ENCODE assay signal across 8 mouse cellular contexts in the genomic region with DNA sequence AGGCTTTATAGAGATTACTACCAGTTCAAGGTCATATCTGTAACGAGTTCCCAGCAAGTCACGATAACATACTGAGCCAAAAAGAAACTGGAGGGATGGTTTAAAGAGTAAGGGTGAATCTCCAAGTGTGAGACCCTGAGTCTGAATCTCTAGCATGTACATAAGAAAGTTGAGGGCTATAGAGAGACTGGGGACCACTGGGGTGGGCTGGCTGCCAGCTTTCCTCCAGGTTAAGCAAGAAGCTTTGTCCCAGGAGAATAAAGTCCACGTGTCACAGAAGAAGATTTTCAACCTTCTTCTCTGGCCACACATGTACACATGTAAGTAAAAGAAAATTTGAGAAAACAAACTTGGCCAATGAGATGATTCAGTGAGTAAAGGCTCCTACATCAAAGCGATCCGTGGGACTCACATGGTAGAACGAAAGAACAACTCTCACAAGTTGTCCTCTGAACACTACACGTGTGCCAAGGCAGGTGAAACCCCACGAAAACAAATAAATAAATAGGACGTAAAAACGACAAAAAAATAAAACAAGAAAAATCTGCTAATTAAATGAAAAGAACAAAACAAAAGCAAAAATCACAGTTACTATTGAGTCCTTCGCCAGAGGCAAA. TPM values are rescaled to one million over a fixed set of nuclear protein-coding genes. Genes with fewer than 3 reads are reported as not detected.
DNase-seq lines count a peak whose midpoint lies in the region; ATAC-seq and TF ChIP-seq lines count a peak whose summit lies in the region.

No protein-coding gene starts in this region.

- peak; percentile 12 for DNase-seq in kidney, adult 11 months
- no peak for DNase-seq in kidney, adult 9 months
- peak; percentile 23 to 49 for DNase-seq in cerebellum, adult 18-20 months
- DNase-seq in liver, embryonic 11.5 days (ENCODE audit: low spot score), result no peak
- DNase-seq in thymus, adult 2 months, result no peak
- no peak for DNase-seq in gastrocnemius, adult 8-10 months (ENCODE audit: low spot score in 2 of 2)

- ATAC-seq in heart, embryonic 16.5 days (replicated peaks; ENCODE audit: extremely low read depth, insufficient read depth, low FRiP score), result no peak
- ATAC-seq in liver, embryonic 11.5 days (replicated peaks; ENCODE audit: low FRiP score), result no peak
- no peak for ATAC-seq in megakaryocyte progenitor cell, adult 5-6 weeks (replicated peaks; ENCODE audit: poor library complexity)

- H3K36me3 ChIP-seq in heart, embryonic 16.5 days (ENCODE audit: control insufficient read depth, insufficient read depth), result no peaks in the 10 kb centered on the region
- H3K36me3 ChIP-seq in liver, embryonic 11.5 days (ENCODE audit: control insufficient read depth, insufficient read depth, low read length), result no peaks in the 10 kb centered on the region
- no peaks in the 10 kb centered on the region for H3K36me3 ChIP-seq in thymus, adult 2 months (ENCODE audit: control insufficient read depth, insufficient read depth, low read length)

- peaks cover 10% of the 10 kb centered on the region for H3K4me1 ChIP-seq in heart, embryonic 16.5 days (ENCODE audit: control insufficient read depth, insufficient read depth, low read length)
- peaks cover 6% of the 10 kb centered on the region for H3K4me1 ChIP-seq in liver, embryonic 11.5 days (replicated peaks; ENCODE audit: control insufficient read depth, insufficient read depth, low read length)
- no peaks in the 10 kb centered on the region for H3K4me1 ChIP-seq in thymus, adult 2 months (replicated peaks; ENCODE audit: control insufficient read depth, insufficient read depth, low read length)

- 54% methylated on average over 11 of the region's 11 CpGs for WGBS in heart, embryonic 16.5 days
- 56% methylated on average over 11 of the region's 11 CpGs for WGBS in liver, embryonic 11.5 days
- WGBS in thymus, adult 2 months, result 56% methylated on average over 11 of the region's 11 CpGs

- H3K9me3 ChIP-seq in heart, embryonic 16.5 days (replicated peaks; ENCODE audit: control insufficient read depth, low read length), result no peaks in the 10 kb centered on the region
- H3K9me3 ChIP-seq in liver, embryonic 11.5 days (ENCODE audit: control insufficient read depth, low read length), result no peaks in the 10 kb centered on the region

- TF ChIP-seq CTCF in thymus, adult 2 months (IDR thresholded peaks at IDR 0.05; ENCODE audit: borderline replicate concordance, control insufficient read depth, extremely low read depth, insufficient read depth, low read length, poor library complexity), result no peak

- H3K9ac ChIP-seq in heart, embryonic 16.5 days (ENCODE audit: low read length), result peak overlapping the region; percentile 66
- 0 out of 2 replicates have a peak overlapping the region, but pooled peaks have one; percentile 9 for H3K9ac ChIP-seq in liver, embryonic 11.5 days (ENCODE audit: low read depth, low read length)

- no peaks in the 10 kb centered on the region for H3K27me3 ChIP-seq in heart, embryonic 16.5 days (ENCODE audit: control insufficient read depth, insufficient read depth, low read length)
- no peaks in the 10 kb centered on the region for H3K27me3 ChIP-seq in liver, embryonic 11.5 days (replicated peaks; ENCODE audit: control insufficient read depth, insufficient read depth, low read length)
- no peaks in the 10 kb centered on the region for H3K27me3 ChIP-seq in thymus, adult 2 months (ENCODE audit: control insufficient read depth, insufficient read depth, low read length)

- peak overlapping the region; percentile 88 for H3K4me2 ChIP-seq in heart, embryonic 16.5 days (ENCODE audit: low read depth, low read length)
- peak overlapping the region; percentile 69 for H3K4me2 ChIP-seq in liver, embryonic 11.5 days

- TF ChIP-seq POLR2A in thymus, adult 2 months (IDR thresholded peaks at IDR 0.05; ENCODE audit: control insufficient read depth, extremely low read depth, insufficient read depth, low read length, poor library complexity), result no peak

- H3K4me3 ChIP-seq in heart, embryonic 16.5 days (ENCODE audit: low read length), result peak overlapping the region; percentile 86
- H3K4me3 ChIP-seq in liver, embryonic 11.5 days (ENCODE audit: low read depth, low read length), result peak overlapping the region; percentile 65
- no peak overlapping the region for H3K4me3 ChIP-seq in thymus, adult 2 months (ENCODE audit: control insufficient read depth, insufficient read depth, low read length)

- H3K27ac ChIP-seq in heart, embryonic 16.5 days (ENCODE audit: low read length), result no peak overlapping the region
- H3K27ac ChIP-seq in liver, embryonic 11.5 days (ENCODE audit: low read depth, low read length), result no peak overlapping the region
- no peak overlapping the region for H3K27ac ChIP-seq in thymus, adult 2 months (ENCODE audit: control insufficient read depth, insufficient read depth, low read length)

RNA-seq across cellular contexts. Expression of a gene that starts 35.8 kb away (rescaled TPM):
- not detected in 2 replicates for polyA plus RNA-seq in heart, embryonic 16.5 days (2015; fragmentation: Nextera tagmentation; extraction: Ambion mirVana)
- not detected in 2 replicates for polyA plus RNA-seq in liver, embryonic 11.5 days (2014; fragmentation: Nextera tagmentation; extraction: Ambion mirVana)
- polyA plus RNA-seq in thymus, adult 2 months (2012; rRNA removed), result not detected in 2 replicates
- total RNA-seq in gastrocnemius, adult 8-10 months (2022), result not detected
- not detected in 2 replicates for total RNA-seq in megakaryocyte progenitor cell, adult 5-6 weeks (2015)
- not detected in 2 replicates for total RNA-seq in megakaryocyte progenitor cell, adult 5-6 weeks (2017)

Comparison
In these comparisons a context has a peak if more than half of its experiments do, and no peak if none do; other contexts are left out.
1. DNase-seq: peak in kidney, adult 11 months (single experiment) and cerebellum, adult 18-20 months (2 of 2); none in kidney, adult 9 months (single experiment), liver, embryonic 11.5 days (single experiment), thymus, adult 2 months (single experiment) and gastrocnemius, adult 8-10 months (0 of 2).